Mouse (Mus musculus): ENCODE data around the gene Nosip.

Nosip gene

GRCm38 (mm10) chr7:45056972-45057348, 5.3 kb upstream of the Nosip start:
- no peak for DNase-seq (ENCODE audit: extremely low spot score, low read depth, low spot score)

- DNase-seq (ENCODE audit: extremely low spot score, low read depth, low spot score) = no peak
Observed at GRCm38 (mm10) chr7:45058607-45059571, 3.3 kb upstream of the Nosip start.

- DNase-seq (ENCODE audit: extremely low spot score, low read depth, low spot score) = no peak
Observed at GRCm38 (mm10) chr7:45060632-45061122, 1.6 kb upstream of the Nosip start.

GRCm38 (mm10) chr7:45061532-45062075, 625 bp upstream of the Nosip start:
- DNase-seq (ENCODE audit: extremely low spot score, low read depth, low spot score) = no peak

GRCm38 (mm10) chr7:45067190-45067999, 5.2 kb downstream of the Nosip start:
- no peak for DNase-seq (ENCODE audit: extremely low spot score, low read depth, low spot score)

- DNase-seq (ENCODE audit: extremely low spot score, low read depth, low spot score) = no peak
Observed at GRCm38 (mm10) chr7:45068000-45068318, 5.7 kb downstream of the Nosip start.

- no peak for DNase-seq (ENCODE audit: extremely low spot score, low read depth, low spot score)
Observed at GRCm38 (mm10) chr7:45069671-45070070, 7.4 kb downstream of the Nosip start.

GRCm38 (mm10) chr7:45072230-45072629, 10.0 kb downstream of the Nosip start:
- DNase-seq (ENCODE audit: extremely low spot score, low read depth, low spot score) = no peak

- DNase-seq (ENCODE audit: extremely low spot score, low read depth, low spot score) = no peak
Observed at GRCm38 (mm10) chr7:45073171-45073707, 11.0 kb downstream of the Nosip start.

GRCm38 (mm10) chr7:45073949-45074348, 11.7 kb downstream of the Nosip start:
- DNase-seq (ENCODE audit: extremely low spot score, low read depth, low spot score) = no peak

GRCm38 (mm10) chr7:45075405-45075804, 13.2 kb downstream of the Nosip start:
- no peak for DNase-seq (ENCODE audit: extremely low spot score, low read depth, low spot score)

- DNase-seq (ENCODE audit: extremely low spot score, low read depth, low spot score) = no peak
Observed at GRCm38 (mm10) chr7:45076501-45076900, 14.3 kb downstream of the Nosip start.

GRCm38 (mm10) chr7:45077322-45077721, 15.1 kb downstream of the Nosip start:
- no peak for DNase-seq (ENCODE audit: extremely low spot score, low read depth, low spot score)

GRCm38 (mm10) chr7:45077829-45078228, 15.6 kb downstream of the Nosip start:
- DNase-seq (ENCODE audit: extremely low spot score, low read depth, low spot score) = no peak

- DNase-seq (ENCODE audit: extremely low spot score, low read depth, low spot score) = no peak
Observed at GRCm38 (mm10) chr7:45078513-45078912, 16.3 kb downstream of the Nosip start.

GRCm38 (mm10) chr7:45079856-45080255, 17.6 kb downstream of the Nosip start:
- no peak for DNase-seq (ENCODE audit: extremely low spot score, low read depth, low spot score)

GRCm38 (mm10) chr7:45081016-45081415, 18.8 kb downstream of the Nosip start:
- no peak for DNase-seq (ENCODE audit: extremely low spot score, low read depth, low spot score)

- DNase-seq (ENCODE audit: extremely low spot score, low read depth, low spot score) = no peak
Observed at GRCm38 (mm10) chr7:45082401-45083299, 20.4 kb downstream of the Nosip start.

- no peak for DNase-seq (ENCODE audit: extremely low spot score, low read depth, low spot score)
Observed at GRCm38 (mm10) chr7:45083300-45083890, 21.2 kb downstream of the Nosip start.

GRCm38 (mm10) chr7:45086084-45086483, 23.9 kb downstream of the Nosip start:
- DNase-seq (ENCODE audit: extremely low spot score, low read depth, low spot score) = no peak
